Mouse (Mus musculus) NIH3T3 (cell line): ENCODE measurements at regions not wholly inside any gene's neighbourhood (a gene's known extent, or its start where the extent isn't known, plus 50 kb on each side); places are given as distances from the start of the nearest gene placed in this dataset.

ENCODE experiments used
- DNase-seq: peaks from one replicate; pipeline ENCODE4 v3.0.0-alpha.2; 2012; ENCODE audit warnings: low read depth

DNA sequence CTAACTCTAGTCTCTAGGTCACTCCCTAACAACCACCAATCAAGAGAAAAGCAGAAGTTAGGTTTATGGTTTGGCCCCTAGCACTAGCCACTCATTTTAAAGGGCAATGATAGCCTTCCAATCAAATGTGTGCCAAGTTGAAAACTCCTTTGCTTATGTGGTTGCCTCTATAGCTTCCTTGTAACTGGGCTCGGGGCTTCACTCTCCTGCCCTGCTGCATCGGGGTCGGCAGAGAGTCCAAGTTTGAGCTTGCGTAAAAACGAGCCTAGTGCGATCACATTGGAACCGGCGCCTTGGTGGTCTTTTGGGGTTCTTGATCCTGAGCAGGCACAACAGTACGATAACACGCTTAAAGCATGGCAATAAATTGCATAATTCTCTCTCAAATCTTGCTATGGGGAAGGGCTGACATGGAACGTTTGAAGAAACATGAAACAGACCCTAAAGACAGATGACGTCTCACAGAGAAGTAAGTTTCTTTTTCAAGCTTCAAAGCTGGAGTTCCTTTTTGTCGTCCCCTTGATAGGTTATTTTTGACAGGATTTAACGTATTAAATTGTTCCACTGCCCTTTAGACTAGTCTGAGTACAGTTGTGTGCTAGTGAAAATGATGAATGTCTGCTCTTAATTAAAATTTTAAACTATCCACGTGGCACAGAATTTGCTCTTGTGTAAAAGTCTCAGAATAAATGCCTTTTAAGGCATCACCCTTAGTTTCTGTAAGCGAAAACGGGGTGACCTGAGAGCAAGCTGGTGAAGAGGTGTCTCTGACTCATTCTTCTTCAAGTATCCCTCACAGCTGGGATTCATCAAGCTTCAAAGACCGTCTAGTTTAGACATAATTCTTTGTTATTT is 52.0 kb downstream of the 4930426L09Rik start:
- no peak for DNase-seq

DNA sequence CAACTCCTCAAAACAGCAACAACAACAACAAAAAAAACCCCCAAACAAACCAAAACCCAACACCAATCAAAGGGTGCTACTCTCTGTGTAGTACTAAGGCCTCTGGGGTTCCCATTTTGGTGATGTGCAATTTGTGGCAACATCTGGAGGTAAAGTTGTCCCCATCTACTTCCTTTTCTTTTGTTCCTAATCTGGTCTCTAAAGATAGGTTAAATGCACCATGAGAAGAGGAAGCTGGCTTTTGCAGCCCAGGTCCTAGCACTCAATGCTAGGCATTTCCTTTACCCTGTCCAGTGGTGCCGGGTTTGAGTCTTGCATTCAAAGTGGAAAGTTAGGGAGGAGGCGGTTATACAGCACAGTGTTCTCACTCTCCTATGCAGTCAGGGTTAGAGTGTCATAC is 57.4 kb downstream of the 4930426L09Rik start:
- DNase-seq = no peak

DNA sequence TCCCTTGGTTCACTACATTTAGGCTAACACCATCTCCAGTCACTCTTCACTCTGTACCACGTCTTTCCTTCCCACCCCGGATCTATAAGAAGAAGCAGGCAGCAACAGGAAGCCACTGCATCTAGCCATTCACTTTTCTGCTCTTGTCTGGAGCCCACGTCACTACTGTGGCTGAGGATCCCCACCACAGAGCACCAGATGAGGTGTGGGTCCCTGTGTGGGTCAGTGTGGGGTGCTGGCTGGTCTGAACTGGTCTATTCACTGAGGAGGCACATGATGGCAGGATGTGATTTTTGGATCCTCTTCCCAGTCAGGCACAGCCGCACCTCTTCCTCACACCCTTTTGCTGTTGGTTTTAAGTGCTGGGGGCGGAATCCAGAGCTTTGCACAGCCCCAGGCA is 59.7 kb downstream of the 4930426L09Rik start:
- DNase-seq = no peak

DNA sequence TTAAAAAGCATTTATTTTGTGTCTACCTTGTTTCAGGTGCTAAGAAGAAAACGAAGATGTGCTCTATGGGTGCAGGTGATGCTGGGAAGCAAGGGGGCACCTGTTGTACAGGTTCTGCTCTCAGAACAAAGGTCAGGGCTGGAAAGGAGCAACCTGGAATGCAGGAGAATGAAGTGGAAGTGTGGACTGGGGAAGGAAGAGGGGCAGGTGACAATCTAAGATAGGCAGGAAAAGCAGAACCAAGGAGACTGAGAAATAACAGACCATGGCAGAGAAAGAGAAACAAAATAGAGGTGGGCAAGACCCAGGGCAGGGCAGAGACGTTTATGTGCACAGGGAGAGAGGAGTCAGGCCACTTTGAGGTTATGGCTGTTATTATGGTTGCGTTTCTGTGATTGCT is 60.6 kb downstream of the 4930426L09Rik start:
- no peak for DNase-seq

DNA sequence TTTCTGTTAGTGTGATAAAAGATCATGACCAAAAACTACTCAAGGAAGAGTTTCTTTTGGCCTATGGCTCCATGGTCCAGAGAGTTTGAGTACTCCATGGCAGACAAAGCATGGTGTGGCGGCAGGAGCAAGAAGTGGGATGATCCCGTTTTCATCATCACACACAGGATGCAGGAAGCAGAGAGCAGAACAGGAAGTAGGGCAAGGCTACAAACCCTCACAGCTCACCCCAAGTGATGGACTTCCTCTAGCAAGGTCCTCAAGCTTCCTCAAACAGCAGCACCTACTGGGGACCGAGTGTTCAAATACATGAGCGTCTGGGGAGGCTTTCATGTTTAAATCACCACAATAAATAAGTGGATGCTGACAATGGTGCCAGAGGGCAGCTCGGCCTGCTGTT is 61.1 kb downstream of the 4930426L09Rik start:
- no peak for DNase-seq

DNA sequence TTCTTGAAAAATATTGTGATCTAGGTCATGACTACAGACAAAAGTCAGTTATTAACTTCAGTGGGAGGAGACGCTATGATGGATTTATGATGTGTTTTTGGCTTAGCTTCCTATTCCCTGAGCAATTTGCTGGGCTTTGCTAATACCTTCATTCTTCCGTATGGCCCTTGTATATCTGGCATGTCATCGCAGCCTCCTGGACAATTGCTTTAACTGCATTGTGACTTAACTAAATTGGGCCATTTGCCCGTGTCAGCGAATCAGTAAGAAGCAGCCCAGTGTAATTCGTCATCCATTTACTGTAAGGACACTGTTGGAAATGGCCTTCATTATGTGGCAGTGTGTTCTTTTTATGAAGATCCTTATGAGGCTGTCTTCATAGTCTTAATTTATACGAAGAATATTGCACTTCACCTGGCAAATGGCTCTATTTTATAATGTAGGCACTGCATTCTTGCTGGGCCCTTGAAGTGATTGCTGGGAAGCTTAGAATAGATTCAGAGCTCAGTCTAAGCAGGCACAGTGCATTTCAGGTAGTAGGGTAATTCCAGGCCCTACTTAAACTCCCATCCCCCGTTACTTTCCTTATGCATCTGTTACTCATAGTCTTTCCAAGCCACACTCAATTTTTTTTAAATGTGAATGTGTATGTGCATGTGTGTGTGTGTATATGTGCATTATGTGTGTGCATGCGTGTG is 62.2 kb downstream of the 4930426L09Rik start:
- DNase-seq = no peak

DNA sequence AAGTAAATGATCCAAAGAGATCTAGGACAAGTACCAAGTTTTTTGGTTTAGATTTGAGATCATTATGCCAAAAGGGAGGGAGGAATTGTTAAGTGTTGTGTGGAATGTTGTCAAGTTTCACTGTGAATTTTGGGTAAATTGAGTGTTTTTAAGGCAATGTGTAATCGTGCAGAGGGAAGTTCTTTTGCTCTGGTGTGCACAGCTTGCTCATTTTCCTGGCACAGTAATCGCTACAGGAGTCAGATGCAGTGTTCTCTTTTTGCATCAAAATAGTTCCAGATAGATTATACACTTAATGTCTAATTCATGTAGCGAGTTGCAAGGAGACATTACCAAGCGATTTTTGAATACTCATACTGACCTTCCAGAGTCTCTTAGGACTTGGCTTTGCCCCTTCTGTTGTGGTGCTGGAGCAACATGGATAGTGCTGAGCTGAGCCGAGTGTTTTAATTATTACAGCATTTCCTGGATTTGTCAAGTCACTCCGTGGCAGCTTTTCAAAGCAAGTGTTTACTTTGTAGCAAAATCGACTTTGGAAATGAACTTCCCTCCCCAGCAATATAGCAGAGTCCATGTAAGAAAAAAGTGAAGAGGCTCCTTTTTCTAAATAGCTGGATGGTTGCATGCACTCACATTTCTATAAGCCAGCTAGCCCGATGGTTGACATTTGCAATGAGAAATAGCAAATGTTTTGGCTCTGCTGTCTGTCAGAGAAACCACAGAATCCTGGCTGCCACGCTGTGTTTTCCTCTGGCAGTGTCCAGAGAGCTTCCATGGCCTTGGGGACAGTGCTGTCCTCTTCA is 66.6 kb downstream of the 4930426L09Rik start:
- peak; percentile 18 for DNase-seq

DNA sequence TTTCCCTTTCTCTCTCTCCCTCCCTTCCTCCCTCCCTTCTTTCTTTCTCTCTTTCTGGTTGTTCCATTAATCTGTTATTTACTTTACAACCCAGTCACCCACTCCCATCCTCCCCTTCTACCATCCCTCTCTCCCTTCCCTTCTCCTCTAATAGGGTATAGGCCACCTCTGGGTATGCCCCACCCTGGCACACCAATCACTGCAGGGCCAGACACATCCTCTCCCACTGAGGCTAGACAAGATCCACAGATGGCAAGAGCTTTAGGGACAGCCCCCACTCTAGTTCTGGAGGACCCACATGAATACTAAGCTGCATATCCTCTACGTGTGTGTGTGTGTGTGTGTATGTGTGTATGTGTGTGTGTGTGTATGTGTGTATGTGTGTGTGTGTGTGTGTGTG is 67.4 kb downstream of the 4930426L09Rik start:
- no peak for DNase-seq

DNA sequence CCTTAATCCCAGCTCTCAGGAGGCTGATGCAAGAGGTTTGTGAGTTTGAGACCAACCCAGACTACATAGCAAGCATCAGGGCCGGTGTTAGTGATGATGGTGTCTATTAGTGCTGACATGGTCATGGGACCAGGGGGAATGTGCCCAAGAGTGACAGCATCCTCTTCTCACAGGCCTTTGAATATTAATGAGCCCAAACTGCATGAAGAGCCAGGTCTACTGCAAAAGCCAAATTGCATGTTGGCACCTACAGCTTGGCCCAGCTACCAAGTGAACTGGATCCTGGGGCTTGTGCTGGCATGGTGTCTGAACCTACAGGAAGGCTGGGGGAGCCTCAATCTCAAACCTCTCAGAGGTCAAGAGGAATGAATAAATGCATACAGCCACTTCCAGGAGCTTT is 70.0 kb downstream of the 4930426L09Rik start:
- no peak for DNase-seq

DNA sequence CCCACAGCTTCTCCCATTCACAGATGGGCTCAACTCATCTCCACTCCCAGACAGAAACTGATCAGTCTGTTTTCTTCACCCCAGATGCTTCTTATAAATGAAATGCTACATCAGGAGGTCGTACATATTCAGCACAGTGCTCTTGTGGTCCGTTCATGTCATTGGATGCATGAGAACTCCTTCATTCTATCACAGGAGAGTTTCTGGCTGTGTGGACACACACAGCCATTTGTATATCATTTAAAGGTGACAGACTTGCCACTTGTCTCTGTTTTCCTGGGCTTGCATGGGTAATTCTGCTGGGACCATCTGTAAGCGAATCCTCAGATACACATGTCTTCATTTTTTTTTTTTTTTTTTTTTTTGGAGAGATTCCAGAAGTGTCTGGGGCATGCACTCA is 85.7 kb downstream of the 4930426L09Rik start:
- DNase-seq = no peak

DNA sequence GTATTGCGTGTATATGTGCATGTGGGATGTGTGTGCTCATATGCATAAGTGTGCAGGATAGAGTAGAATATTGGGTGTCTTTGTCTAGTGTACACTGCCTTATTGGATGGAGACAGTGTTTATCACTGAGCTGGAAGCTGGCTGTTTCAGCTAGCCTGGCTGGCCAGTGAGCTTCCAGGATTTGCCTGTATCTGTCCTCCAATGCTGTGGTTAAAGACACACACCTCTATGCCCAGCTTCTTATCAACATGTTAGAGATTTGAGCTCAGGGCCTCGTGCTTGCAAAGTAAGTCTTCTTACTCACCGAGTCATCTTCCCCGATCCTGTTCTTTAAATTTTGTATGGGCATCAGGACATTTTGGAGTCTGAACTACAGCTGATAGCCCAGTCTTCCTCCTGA is 87.0 kb downstream of the 4930426L09Rik start:
- DNase-seq = no peak

DNA sequence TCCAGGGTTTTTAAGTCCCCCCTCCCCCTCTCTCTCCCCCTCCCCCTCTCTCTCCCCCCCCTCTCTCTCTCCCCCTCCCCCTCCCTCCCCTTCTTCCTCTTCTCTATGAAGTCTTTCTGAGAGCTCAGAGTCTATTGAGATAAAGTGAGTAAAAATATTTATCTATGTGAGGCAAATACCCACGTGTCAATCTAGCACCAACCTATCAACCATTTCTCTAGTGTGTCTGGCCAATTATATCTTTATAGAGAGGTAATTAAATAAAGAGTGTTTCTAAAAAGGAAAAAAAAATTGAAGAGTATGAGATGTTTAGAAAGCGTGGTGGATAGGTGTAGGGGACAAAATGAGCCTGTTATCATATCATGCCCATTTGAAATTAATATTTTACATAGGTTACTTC is 88.0 kb downstream of the 4930426L09Rik start:
- no peak for DNase-seq

DNA sequence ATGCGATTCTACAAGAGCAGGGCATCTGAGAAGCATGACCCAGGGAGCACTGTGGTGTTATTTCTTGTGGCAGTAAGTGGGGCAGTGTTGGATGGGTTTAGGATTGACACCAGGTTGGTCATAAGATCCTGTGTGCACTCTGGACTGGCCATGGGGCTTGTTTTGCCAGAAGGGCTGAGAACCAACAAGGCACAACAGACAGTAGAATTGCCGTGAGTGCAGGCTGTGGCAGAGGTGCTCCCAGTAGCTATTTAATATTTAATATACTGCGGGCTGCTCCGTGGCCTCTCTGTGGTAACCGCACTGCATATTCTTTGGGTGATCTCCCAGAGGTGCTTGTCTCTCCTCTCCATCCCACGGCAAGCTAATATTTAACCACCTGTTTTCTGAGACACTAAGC is 88.5 kb downstream of the 4930426L09Rik start:
- no peak for DNase-seq

DNA sequence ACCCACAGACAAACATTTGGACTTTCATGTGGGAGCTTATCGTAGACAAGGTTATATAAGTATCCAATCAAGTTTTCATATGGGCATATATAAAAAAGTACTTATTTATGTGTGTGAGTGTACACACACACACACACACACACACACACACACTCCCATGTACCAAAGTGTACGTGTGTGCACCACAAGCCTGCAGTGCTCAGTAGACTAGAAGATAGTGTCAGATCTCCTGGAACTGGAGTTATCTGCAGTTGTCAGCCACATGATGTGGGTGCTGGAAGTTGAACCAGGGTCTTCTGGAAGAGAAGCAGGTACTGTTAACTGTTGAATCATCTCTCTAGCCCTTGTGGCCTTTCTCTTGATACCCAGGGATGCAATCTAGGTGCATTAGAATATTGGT is 99.7 kb upstream of the Armc3 start:
- no peak for DNase-seq

DNA sequence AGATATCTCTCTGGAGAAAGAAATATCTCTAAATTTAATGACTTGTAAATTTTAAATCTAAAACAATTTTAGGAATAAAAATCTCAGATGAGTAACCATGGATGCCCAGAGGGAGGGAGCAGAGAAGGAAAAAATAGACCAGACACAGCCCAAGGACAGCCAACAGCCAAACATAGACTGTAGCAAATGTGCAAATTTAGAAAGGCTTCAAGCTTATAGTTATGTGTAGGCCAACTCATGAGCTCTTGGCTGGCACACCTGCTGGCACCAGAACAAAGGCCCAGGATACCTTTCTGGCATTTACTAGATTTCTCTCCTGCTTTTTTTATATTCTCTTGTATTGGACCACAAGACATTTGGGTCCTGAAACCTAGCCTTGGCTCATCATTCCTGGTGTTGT is 90.3 kb upstream of the Armc3 start:
- DNase-seq = no peak

DNA sequence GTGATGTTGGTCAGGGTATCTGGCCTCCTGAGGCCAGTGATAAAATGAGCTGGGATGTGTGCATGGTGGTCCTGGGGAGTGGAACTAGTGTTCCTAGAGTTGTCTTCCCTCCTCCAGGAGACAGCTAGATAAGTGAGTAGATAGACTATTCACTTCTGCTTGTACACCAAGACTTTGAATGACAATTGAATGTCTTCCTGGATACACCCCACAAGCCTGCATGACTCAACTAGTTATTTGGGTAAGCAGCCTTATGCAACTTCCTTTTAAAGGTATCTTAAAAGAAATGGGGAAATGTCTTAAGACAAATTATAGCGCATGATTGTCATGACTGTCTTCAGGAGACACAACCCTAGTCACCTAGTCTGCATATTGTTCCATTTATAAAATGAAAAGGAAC is 79.2 kb upstream of the Armc3 start:
- DNase-seq = no peak

DNA sequence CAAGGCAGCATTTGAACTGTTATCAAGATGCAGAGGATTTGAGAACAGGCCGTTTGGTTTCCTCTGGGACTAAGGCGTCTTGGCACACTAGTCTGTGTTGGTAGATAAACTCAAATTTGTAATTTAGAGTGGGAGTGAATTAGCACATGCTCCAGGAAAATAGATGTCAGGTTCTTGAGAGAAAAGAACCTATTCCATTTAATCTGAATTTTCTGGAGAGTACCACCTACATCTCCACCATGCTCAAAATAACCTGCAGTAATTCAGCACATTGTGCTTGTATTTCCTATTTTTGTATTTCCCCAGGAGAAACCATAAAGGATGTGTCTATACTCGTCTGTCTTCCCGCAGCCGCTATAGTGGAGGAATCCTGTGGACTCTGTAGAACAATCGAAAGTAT is 66.2 kb upstream of the Armc3 start:
- DNase-seq = no peak

DNA sequence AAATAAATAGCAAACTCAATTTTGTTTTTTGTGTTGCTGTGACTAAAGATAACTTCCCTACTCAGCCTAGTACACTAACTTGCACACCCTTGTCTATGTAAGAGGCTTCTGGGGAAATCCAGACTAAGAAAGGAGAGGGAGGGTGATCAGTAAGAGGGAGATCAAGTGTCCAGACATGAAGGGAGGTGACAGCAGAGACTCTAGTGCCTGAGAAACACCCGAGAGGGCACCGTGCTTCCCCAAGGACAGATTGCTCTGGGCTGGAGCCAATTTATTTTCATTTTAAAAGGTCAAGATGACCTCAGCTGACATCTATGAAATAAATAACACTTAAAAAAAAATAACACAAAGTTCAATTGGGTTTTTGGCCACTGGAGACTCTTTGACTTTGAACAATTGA is 56.5 kb upstream of the Armc3 start:
- DNase-seq = no peak

DNA sequence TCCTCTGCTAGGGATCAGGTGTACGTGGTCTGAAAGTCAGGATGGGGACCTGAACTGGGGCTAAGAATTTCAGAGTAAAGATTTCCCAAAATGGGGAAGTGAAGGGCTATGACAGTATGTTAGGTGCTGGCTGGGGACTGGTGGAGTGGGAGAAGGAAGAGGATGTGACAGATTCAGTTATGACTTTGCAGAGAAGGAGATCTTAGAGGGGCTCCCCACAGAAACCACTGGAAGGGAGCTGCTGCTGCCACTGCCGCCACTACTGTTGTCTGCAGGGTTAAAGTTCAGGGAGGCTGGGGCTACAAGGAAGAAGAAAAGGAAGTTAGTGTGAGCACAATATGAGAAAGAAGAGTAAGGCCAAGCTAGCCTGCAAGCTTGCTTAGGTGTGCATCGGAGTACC is 53.7 kb upstream of the Armc3 start:
- DNase-seq = no peak

DNA sequence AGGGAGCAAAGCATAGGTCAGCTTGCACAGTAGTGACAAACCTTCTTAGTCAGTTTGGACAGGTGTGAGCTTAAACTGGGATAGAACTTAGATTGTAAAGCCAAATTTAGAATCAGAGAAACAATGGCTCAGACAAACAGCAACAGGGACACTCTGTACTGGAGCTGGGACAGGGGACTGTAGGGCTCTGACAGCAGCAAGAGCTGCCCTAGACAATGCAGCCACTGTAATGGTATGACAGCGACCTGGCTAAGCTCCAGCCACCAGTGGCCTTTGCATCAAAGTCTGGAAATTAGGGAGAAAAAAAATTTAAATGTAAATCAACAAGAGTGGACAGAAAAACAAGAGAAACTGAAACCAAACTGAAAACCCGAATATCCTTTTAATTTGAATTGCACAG is 53.2 kb upstream of the Armc3 start:
- DNase-seq = no peak

DNA sequence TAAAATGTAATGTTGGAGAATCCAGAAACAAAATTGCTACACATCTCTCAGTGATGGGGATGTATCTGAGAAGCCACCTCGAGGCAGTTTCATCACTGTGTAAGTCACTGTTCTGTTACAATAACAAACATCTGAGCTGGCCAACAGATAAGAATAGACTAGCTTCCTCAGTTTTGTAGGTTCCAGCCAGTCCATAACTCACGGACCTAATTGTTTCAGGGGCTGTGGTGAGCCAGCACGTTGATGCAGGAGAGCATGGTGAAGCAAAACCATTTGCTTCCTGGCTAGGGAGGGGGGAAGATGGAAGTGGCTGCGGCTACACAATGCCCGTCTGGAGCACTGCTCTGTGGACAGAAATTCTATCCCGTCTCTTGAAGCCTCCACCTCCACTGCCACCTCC is 52.8 kb upstream of the Armc3 start:
- DNase-seq = no peak

DNA sequence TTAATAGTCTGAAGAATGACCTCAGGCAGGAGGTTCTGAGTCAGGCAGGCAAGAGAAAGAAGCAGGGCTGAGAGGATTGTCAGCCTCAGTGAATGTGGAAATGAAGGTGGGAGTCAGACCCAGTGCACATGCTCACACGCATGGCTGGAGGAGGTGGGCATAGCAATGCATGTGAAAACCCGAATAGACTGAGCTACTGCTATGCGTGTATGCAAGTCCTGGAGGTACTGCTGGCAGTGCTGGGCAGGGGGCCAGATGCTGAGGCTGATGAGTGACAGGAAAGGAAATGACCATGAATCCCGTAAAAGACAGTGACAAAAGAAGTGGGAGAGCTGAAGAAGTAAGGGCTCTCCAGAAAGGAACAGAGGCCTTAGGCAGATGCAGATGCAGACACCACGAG is 50.3 kb upstream of the Armc3 start:
- no peak for DNase-seq
